Mouse (Mus musculus) hindlimb bud, embryonic 11.5 days (tissue): ENCODE data around the gene Rab3ip.
A peak's percentile ranks its signal among the peaks of the same experiment; 100 is the strongest.

ENCODE experiments used
- DNase-seq: peaks from one replicate; pipeline ENCODE4 v3.0.0-alpha.2; 2012; ENCODE audit warnings: low read depth, low spot score; ENCODE audit errors: extremely low spot score

The Rab3ip gene

DNA sequence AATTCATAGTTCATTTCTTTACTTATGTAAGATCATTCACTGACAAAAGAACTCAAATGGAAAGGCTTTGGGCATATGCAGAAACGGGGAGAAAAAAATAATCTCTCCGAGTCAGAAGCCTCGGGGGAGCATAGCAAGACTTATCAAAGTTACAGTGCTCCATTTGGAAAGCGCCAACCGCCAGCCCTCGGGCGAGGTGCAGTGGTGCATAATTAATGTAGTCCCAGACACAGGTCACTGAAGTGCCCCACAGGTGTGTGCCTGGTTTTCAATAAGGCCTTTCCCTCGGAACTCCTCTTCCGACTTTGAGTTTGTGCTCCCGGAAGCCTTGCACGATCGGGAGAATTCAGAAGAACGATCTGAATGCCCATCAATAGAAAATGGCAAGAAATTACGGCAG lies 11.6 kb upstream of the Rab3ip start:
- no peak for DNase-seq

DNA sequence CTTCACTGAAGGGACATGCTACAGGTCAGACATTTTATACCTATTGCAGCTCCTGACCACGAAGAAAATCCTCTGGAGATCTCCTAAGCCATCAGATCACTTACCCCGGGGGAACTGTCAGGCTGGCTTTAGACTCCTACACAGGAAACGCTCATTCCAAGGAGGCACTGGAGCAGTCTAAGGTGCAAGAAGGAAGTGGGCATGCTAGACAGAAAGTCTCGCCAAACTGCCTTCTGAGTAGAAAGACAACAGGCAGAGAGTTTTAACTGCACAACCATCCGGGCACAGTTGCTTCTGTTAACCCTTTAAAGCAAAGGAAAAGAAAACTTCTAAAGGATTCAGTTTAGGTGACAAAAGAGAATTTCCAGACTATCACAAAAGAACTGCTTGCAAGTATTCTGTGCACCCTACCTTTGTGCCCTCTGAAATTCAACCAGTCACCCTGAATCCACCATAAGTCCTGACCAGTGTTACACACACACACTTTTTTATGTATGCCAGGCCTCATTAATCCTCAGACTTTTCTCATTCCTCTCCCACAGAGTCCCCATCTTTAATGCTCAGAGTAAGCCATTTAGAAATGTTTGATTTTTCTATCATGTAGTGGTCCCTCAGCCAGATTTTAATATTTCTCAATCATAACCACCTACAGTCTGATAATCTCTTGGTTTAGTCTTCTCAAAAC lies 7.4 kb upstream of the Rab3ip start:
- no peak for DNase-seq

DNA sequence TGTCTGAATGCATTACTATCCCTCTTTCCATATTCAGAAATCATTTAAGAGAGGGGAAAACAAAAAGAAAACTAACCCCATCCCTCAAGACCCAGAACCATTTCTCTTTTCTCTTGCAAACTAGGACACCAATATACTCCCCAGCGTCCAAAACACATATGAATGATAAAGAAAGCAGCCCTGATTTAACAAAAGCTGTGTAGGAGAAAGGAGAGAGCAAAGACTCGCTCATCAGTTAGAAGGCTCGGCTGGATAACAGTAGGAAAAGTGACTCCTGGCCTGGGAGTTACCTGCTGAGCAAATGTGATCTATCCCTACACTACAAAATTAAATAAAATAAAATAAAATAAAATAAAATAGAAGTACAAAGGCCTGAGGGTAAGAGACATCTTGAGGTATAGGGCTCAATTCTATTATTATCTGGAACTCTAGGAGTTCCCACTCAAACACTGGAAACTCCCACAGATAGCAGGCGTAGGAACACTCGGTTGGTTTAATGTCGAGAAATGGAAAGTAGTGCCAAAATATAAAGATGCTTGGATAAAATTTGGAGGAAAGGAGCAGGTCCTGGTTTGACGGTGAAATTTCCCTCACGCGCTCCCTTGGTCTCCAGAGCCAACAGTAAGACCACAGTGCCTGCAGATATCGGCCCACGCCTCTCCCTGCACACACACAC lies 6.1 kb upstream of the Rab3ip start:
- no peak for DNase-seq

DNA sequence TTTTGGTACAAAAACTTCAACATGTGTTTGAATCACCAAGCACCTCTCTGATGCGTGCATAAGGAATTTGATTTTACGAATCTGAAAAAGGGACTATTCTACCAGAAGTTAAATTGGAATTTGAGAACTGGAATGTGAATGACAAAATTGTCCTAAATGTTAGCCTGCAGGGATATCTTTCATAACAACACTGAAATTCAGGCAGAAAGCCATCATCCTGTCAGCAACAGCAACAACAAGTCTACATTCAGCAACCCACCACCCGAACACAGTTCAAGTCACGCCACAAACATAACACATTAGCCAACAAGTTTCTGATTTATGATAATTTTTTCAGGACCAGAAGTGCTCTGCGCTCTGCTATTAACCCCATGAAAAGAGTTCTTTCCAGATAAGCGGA lies 4.6 kb upstream of the Rab3ip start:
- no peak for DNase-seq

DNA sequence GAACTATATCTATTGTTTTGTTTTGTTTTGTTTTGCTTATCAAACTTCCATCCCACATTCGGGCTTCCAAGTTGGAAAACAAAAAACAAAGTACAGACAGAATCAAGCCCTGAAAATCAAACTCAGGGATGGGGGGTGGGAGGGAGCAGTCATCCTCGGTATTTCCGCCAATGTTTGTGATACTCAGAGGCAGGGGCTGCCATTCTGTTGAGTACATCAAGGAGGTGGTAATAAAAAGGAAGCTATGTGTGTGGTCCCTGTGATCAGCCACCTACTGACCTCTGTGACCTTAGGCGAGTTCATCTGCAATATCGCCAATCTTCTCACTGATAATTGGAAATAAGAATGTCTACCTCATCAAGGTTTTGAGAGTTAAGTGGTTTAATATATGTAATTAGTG lies 317 bp upstream of the Rab3ip start:
- no peak for DNase-seq

DNA sequence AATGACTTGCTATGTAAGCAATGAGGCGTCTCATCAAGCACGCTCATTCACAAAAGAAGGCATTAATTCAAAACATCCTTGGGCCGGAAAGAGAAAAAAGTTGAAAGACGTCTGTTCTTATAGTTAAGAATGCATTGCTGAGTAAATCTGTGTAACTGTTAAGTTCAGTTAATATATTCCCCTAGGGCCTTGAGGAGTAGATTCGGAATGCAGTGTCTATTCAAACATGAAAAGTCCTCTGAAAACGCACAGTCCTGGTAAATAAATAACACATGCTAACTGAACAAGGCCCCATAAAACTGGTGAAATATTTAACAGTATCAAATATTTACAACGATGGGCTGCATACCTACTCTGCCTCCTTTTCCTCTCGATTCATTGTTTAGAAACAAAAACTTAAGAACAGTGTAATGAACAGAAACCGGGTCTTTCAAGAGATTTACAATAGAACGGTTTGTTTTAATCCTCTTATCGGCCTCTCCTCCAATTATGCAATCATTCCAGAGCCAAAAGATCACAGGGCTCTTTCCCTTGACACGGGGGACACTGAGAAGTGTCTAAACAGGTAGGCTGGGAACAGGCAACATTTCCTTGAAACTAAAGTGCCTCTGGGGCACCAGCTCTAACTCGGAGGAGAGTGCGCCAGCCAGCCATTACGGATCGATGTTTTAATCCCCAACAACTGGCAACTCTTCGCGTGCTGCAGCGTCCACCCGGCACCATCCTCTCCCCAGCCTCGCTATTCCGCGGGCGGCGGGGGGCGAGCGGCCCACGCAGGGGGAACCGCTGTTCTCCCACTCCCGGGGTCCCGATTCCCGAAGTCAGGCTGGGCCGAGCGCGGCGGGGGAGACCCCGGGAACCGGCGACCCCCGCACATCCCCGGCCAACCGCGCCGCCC lies 1.2 kb downstream of the Rab3ip start:
- peak; percentile 33 for DNase-seq

DNA sequence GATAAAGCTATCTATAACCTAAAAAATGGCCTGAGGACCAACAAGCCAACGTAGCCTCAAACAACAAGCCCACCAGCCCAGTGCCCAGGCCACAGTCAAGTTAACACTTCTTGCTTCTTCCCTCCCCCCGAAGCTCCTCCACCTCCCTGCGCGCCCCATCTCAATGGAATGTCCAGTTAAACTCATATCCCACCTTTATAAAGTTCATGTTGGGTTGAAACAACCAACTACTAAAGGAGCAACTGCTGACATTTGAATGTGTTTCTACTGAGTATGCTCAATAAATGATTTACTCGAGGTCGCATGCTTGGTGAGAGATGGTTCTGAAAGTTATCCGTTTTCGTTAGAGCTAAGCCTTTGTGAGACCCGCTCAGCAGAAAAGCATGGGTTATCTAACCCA lies 2.2 kb downstream of the Rab3ip start:
- no peak for DNase-seq

DNA sequence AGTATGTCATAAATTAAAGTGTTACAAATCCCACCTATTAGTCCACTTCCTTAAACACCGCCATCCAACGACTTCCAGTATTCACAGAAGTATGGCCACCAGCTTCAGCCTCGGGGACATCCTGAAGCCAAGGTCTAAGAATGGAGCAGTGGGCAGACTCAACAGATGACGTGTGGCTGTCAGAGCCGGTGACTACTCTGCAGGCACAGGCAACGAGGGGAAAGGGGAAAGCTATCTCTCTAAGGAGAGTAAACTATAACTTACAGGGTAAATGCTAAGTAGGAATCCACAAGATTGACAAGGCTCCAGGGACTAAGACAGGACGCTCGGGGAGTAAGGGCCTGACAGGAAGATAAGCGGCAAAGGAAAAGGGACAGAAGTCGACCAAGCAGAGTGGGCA lies 5.6 kb downstream of the Rab3ip start:
- DNase-seq = no peak

DNA sequence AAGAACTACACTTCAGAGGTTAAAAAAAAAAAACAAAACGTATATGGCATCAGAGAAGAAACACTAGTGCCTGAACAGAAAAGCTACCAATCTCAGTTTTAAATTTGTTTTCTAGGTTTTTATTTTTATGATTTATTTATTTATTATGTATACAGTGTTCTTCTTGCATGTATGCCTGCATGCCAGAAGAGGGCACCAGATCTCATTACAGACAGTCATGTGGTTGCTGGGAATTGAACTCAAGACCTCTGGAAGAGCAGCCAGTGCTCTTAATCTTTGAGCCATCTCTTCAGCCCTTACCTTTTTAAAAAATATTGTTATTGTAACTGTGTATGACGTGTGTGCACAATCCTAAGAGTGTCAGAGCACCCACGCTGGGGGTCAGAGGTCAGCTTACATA lies 6.4 kb downstream of the Rab3ip start:
- DNase-seq = no peak

DNA sequence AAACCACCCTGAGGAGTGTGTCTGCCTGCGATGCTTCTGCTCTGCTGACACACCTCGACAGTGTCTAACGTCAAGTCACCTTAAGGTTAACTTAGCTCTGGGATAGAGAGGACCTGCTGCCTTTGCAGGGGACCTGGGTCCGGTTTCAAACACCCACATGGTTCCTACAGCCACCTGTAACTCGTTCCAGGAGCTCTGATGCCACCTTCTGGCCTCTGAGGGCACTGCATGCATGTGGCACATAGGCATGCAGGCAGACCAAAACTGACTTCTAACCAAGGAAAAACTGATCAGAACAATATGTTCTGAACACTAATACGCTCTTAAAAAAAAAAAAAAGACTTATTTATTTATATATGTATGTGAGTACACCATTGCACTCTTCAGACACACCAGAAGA lies 7.5 kb downstream of the Rab3ip start:
- DNase-seq = no peak

DNA sequence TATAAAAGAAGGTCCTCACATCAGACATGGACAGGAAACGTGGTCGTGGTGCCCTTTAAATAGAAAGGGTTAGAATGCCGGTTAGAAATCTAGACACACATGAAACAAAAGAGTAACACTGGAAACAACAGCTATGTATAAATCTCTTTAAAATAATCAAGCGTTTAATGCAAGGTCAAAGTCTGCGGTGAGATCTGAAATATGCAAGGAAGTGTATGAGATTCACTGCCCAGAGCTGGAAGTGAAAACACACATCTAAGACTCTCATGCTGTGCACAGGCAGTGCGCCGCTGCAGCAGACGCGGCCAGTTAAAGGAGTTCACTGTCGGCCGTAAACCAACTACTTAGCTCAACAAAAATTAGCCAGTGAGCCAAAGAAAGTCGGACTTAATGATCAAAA lies 15.5 kb downstream of the Rab3ip start:
- no peak for DNase-seq

DNA sequence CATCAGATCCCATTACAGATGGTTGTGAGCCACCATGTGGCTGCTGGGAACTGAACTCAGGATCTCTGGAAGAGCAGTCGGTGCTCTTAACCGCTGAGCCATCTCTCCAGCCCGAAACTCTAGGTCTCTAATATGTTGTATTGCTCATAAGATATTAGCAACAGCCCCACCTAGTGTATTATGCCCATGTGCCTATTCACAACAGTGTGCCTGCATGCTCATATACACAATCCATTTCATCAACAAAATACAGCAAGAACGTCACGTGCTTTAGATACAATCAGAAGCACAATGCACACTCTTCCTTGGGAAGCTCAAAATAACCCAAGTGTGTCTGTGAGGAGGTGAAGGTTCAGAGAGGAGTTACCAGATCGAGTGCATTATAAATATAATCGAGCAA lies 16.8 kb downstream of the Rab3ip start:
- no peak for DNase-seq

DNA sequence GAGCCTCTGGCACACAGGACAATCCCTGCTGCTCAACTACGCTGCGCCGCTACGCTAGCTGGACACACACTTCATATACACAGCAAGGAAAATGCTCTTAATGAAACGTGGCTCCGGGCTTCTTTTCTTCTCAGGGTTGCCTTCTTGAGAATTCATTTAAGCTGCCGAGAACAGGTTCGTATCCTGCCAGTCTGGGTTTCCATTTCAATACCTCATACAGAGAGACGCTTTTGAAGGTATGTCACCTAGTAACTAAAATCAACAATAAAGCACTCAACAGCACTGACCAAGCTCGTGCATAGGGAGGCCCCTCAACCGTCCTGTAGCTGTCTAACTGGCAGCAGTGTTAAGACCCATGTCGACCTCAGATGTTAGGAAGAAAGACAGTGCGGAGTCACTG lies 18.2 kb downstream of the Rab3ip start:
- no peak for DNase-seq

DNA sequence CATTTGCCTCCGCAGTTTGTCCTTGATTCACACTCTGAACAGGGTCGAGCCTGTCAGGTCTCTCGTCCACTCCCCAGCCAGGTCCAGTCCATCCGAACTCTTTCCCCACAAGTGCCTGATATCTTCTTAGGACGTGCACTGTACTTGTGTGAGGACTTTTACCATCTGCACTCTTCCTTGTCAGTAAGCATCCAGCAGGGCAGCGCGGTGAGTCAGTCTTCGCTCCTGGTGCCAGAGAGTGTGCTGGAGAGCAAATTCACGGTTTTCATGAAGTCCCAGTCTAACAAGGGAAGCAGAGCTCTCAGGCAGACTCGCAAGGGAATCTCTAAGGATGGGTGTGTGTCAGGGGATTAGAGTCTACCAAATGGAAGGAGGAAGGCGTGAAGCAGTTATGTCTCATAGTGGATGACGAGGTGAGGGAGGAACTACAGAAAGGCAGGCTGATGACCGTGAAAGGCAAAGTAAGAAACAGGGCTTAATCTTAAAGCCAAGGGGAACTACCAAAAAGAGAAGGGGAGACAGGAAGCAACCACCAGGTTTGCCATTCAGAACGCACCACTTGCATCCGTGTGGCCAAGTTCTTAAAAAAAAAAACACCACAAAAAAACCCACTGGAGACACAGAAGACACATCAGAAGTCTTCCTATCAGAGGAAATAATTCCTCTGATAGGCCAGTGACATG lies 18.9 kb downstream of the Rab3ip start:
- no peak for DNase-seq

DNA sequence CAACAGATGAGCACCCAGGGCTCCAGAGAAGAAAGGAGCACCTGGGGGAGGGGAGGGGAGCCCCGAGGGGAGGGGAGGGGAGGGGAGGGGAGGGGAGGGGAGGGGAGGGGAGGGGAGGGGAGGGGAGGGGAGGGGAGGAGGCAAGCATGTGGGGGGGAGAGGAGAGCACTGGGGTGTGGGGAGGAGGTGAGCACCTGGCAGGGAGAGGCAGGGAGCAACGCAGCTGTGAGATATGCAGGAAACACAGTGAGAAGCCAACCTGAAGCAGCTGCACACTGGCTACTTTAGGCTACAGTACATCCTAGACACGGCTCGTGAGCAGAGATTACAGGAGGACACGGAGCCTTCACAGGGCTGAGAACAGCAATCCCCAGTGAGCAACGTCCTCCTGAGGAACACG lies 19.6 kb downstream of the Rab3ip start:
- DNase-seq = no peak

DNA sequence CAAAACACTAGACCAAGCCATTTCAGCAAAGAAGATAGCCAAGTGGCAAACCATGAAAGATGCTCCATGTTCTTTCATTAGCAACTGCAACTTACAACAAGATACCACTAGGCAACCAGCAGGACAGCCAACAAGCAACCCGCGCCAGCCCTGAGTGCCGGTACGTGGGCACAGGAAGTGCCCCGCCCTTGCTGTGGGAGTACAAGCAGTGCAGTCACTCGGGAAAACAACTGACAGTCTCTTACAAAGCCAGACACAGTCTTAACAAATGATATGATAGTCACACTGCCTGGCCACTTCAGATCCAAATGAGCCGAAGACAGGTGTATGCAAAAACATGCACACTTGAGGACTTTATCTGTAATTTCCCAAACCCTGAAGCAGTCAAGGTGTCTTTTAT lies 20.1 kb downstream of the Rab3ip start:
- no peak for DNase-seq

DNA sequence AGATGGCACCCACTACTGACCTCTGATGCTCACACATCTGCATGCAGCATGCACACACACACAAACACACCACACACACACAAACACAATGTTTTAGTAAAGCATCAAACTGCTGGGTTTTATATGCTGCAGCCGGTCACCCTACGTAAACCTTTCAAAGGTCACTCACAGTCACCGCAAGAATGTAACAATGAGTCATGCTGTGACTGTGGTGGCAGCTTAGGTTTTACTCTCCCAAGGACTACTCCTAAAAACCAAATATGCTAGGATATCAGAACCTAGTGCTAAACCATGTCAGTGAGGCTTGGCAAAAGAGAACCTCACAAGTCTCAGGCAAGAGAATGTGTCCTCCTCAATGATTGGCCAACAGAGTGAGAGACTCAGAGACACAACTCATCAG lies 21.7 kb downstream of the Rab3ip start:
- DNase-seq = no peak

DNA sequence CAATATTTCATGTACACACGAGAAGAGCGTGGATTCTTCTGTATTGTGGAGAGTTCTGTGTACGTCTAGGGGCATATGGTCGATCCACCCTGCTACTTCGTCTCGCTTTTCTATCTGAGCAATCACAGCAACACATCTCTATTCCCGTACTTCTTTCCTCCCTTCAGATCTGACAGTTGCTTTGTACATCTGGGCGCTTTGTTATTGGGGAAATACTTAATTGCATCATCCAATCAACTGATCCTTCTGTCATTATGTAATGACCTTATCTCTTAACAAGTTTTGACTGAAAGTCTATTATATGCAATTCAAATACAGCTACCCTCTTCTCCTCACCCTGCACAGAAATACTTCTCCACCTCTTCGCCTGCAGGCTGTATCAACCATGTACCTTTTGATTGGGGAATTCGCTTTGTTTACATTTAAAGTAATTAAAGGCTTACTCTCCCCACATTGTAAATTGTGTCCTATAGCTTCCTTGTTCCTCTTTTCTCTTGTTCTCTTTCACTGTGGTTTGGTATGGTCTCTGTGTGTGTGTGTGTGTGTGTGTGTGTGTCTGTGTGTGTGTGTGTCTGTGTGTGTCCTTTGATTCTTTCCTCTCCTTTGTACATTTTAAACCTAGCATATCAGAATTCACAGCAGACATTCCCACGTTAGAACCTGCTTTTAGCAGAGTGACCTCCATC lies 24.0 kb downstream of the Rab3ip start:
- no peak for DNase-seq

DNA sequence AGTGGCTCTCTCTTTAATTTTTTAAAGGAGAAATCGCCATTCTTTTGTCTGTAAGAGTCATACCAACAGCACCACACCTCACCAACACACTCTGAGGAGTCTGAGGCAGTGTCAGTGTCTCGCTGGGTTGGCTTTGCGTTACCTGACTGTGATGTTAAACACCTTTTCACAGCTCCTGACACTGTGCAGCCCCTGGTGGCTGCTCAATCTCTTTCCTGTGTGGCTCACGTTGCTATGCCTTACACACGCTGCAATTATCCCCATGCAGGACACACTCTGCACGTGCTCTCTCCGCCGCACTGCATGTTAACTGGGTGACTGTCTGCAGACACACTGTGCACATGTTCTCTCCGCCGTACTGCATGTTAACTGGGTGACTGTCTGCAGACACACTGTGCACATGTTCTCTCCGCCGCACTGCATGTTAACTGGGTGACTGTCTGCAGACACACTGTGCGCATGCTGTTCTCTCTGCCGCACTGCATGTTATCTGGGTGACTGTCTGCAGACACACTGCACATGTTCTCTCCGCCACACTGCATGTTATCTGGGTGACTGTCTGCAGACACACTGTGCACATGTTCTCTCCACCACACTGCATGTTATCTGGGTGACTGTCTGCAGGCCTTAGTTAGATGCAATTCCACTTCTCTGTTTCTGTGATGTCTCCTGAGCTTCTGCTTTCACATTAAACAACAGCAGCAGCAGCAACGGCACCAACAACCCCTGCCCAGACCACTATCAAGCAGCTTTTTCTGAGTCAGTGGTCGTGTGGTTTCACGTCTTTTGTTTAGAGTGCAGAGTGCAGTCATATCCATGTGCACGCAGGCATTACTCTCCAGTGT lies 26.7 kb downstream of the Rab3ip start:
- DNase-seq = no peak

DNA sequence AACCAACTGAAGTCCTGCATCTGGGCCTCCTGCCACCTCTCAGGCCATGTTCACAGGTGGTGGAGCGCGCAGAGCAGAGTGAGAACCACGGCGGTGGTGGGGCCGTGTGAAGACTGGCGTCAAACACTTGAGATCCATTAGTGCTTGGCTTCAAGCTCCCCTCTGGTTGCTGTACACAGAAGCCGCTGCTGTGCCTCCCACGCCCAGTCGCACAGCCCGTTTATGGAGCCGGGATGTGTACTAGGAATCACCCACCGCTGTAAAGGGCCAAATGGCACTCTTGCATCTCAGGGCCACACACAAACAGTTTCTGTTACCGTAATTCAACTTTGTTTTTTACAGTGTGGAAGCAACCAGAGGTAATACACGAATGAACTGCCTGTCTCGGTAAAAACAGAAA lies 28.4 kb downstream of the Rab3ip start:
- no peak for DNase-seq
